Mouse (Mus musculus) cerebellum, adult 2 months (tissue): ENCODE data around the gene Slc8a3. TPM values are rescaled to one million over a fixed set of nuclear protein-coding genes. Genes with fewer than 3 reads are reported as not detected.

ENCODE experiments used
- DNase-seq, 2 experiments: peaks; one replicate each; pipeline ENCODE4 v3.0.0; 2021
- H3K27ac ChIP-seq: fragments of 200-500 bp; 2 replicates; pipeline ENCODE4 v1.5.1; 2012; ENCODE audit warnings: low read length, control low read depth, inconsistent platforms; ENCODE audit not compliant: insufficient read depth
- H3K27me3 ChIP-seq: fragments of 200-500 bp; 2 replicates; pipeline ENCODE4 v1.6.1; 2012; ENCODE audit warnings: inconsistent platforms, mild to moderate bottlenecking, low read length, moderate library complexity; ENCODE audit not compliant: control insufficient read depth, insufficient read depth
- H3K4me1 ChIP-seq: fragments of 200-500 bp; 2 replicates; pipeline ENCODE4 v1.6.1; 2011; ENCODE audit warnings: low read length; ENCODE audit not compliant: control insufficient read depth, insufficient read depth
- H3K4me3 ChIP-seq: fragments of 200-500 bp; replicated peaks from 2 replicates; pipeline ENCODE3; 2011; ENCODE audit warnings: mild to moderate bottlenecking, low read depth, low read length, control low read depth; ENCODE audit not compliant: insufficient read depth
- CTCF ChIP-seq: fragments of 200-500 bp; IDR thresholded peaks from 2 replicates; pipeline ENCODE4 v1.5.1; 2011; ENCODE audit warnings: low read depth, mild to moderate bottlenecking, control low read depth, low read length, moderate library complexity, borderline replicate concordance; ENCODE audit not compliant: insufficient read depth
- POLR2A ChIP-seq: fragments of 200-500 bp; IDR thresholded peaks from 2 replicates; pipeline ENCODE4 v1.6.1; 2011; ENCODE audit warnings: low read length, control low read depth, borderline replicate concordance; ENCODE audit not compliant: insufficient read depth
- WGBS: fragments of 180-500 bp; shearing (Covaris S2); methylation state at CpG from one replicate; pipeline ENCODE4 v1.1.7; 2018; 5-methylcytosine and 5-hydroxymethylcytosine counted together
- polyA plus RNA-seq: library from polyadenylated mRNA; depleted of rRNA; stranded (reverse); fragments of >200 nt; gene quantifications from 2 replicates; pipeline ENCODE4 v1.2.3, GENCODE M21; 2012

Gene Slc8a3
- polyA plus RNA-seq, 1 experiment = 24.2 TPM

DNA sequence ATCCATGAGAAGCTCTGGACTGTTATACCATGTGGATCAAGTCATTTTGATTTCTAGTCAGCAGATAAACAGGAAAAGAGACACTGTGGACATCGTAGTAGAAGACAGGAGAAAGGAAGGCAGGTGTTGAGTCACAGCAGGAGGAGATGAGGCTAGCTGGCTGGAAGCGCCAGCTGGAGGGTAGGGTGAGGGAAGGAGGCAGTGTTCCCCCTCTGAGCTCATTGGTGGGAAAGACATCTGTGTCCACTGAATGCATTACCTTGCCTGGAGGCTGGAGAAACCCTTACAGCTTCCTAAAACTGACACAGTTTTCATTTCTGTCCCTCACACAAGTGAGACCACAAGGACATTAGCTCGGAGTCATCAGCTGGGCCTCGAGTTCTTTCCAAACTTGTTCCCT, 113.6 kb downstream of the Slc8a3 start:
- DNase-seq = no peak
- no peak for TF ChIP-seq POLR2A
- TF ChIP-seq CTCF = no peak
- WGBS = 54% methylated on average over 4 of the region's 4 CpGs

DNA sequence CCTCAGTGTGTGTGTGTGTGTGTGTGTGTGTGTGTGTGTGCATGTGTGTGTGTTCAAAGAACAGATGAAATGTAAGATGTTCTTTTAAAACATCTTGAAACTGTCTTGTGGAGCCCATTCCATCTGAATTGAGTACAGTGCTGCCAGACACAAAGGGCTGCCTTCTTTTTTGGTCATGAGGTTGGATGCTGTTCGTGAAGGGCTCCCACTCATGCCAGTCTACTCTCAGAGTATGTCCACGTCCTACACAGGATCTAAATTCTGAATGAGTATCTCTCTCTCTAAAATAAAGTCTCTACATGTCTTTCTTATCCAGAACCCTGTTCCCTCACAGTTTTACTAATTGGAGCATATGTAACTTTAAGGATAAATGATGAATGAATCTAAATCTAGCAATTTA, 124.4 kb downstream of the Slc8a3 start:
- no peaks in the 10 kb centered on the region for H3K27me3 ChIP-seq
- no peak for DNase-seq
- no peak overlapping the region for H3K4me3 ChIP-seq
- H3K4me1 ChIP-seq = no peaks in the 10 kb centered on the region
- H3K27ac ChIP-seq = no peak overlapping the region
- TF ChIP-seq POLR2A (no peak), CTCF (no peak)
- WGBS = 78% methylated on average over 2 of the region's 2 CpGs

More for the DNA sequence above, 113.6 kb downstream of the Slc8a3 start:
- peaks cover 10% of the 10 kb centered on the region for H3K4me1 ChIP-seq
- H3K4me3 ChIP-seq = no peak overlapping the region
- no peak overlapping the region for H3K27ac ChIP-seq
- no peaks in the 10 kb centered on the region for H3K27me3 ChIP-seq

DNA sequence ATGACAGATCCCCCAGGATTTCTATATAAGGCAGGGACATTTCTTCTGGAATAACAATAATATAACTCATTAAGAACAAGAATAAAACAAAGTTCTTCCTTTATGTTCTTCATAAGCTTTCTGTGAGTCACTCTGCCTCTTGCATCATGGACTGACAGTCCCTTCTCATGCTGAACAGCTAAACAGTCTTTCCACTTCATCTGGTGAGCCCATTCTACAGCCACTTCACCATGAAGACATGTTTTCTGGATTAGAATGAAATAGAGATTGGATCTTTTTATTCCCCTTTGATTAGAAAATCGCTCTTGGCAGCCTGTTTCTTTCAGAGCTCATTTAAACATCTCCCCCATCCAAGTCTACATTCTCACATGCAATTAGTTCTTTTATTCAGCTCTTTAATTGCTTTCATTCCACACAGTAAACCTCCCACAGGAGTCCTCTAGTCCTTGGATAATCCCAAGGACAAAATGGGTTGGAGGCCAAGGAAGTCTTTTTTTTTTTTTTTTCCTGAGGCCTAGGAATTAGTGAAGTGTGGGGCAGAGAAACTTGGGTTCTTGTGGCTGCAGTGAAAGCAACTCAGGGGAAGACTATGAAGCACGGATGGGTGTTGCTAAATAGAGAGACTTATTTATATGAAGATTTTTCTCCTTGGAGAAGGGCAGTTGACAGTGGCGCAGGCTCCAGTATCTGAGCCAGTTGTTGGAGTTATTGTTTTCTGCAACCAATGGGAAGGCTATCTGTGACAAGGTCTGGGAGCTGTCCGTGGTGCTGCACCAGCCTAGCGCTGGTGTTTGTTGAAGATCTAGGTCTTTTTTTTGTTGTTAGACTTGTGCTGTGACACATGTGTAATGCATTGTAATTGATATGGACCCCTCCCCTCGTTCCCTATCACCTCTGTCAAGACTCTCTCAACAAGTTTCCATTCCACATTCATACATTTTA, 127.1 kb downstream of the Slc8a3 start:
- Histone ChIP-seq H3K27ac (no peak overlapping the region), H3K4me3 (no peak overlapping the region), H3K4me1 (no peaks in the 10 kb centered on the region), H3K27me3 (no peaks in the 10 kb centered on the region)
- TF ChIP-seq CTCF (no peak), POLR2A (no peak)
- no peak for DNase-seq
- WGBS = 46% methylated on average over 6 of the region's 6 CpGs

DNA sequence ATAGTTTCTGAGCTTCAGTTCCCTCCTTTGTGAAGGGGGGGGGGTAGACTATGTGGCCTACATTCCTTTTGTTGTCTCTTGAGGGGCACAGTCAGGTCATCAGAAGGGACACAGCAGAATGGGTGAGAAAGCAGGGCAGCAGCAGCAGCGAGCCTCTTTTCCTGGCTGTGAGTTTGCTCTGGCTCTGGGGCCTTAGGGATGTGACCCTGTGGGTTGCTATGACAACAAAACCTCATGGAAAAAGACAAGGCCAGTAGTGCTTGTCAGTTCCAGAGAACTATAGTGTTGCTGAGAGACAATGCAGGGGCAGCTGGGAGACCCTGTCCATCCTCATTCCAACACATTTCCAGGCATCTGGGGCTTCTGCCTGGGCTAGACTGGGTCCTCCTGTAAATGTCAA, 129.8 kb downstream of the Slc8a3 start:
- no peaks in the 10 kb centered on the region for H3K27me3 ChIP-seq
- WGBS = 17% methylated on average over 1 of the region's 1 CpGs
- H3K27ac ChIP-seq = no peak overlapping the region
- H3K4me3 ChIP-seq = no peak overlapping the region
- TF ChIP-seq CTCF = no peak
- TF ChIP-seq POLR2A = no peak
- DNase-seq = no peak
- H3K4me1 ChIP-seq = peaks cover 5% of the 10 kb centered on the region; the same call in 1 of the 2 replicates

DNA sequence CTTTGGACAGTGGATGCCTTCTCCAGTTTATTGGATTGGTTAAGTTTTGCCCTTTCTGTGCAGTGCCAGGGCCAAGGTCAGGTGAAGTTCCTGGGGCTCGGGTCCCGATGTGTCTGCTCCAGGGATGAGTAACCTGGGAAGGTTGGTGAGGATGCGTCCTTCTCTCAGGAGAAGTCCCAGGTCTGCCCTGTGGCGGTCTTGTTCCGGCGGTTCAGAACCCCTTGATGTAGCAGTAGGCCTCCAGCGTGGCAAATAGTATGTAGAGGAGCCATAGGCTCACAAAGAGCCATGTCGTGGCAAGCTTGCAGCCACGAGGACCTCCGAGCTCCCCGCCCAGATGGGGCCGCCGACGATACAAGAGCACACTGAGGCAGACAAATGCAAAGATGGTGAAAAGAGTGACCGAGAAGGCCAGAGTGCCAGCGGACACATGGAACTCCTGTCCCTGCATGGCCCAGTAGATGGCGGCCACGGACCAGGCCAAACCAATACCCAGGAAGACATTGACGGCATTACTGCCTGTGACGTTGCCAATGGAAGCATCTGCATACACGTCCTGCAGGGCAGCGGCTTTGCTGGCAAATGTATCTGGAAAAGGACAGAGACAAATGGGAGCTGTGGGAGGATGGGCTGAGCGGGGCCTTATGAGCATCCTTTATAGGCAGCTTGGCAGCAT, 133.6 kb downstream of the Slc8a3 start:
- peak; percentile 99 for TF ChIP-seq CTCF
- TF ChIP-seq POLR2A = no peak
- Histone ChIP-seq H3K27me3 (no peaks in the 10 kb centered on the region), H3K27ac (no peak overlapping the region), H3K4me1 (peaks cover 5% of the 10 kb centered on the region; the same call in 1 of the 2 replicates), H3K4me3 (peak overlapping the region; percentile 9)
- DNase-seq = peak; percentile 89 to 90
- 26% methylated on average over 23 of the region's 23 CpGs for WGBS

DNA sequence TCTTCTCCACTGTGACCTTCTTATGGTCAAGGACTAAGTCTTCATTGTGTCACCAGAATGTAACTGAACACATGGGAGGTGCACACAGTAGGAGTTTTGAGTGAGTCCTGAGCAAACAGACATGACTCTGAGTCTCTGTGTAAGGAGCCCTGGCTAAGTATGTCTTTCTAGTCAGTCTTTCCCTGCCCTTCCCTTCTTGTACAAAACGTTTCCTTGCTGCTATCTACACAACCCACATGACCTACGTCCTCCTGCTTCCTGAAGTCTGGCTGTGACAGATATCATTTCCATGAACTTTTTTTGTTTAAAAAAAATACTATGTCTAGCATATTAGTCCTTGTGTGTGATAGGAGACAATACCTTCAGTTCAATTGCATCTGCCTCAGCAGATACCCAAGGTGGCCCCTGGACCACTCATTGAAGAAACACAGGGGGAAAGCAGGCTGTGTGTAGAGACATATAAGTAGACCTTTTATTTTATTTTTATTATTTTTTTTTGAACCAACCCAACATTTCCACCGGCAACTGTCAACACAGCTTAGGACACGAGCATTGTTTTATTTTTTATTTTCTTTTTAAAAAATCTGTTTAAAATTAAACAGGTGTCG, 135.4 kb downstream of the Slc8a3 start:
- TF ChIP-seq POLR2A (no peak), CTCF (no peak)
- Histone ChIP-seq H3K4me1 (peaks cover 5% of the 10 kb centered on the region; the same call in 1 of the 2 replicates), H3K4me3 (no peak overlapping the region), H3K27ac (no peak overlapping the region), H3K27me3 (no peaks in the 10 kb centered on the region)
- DNase-seq = no peak
- WGBS = 82% methylated on average over 5 of the region's 5 CpGs

DNA sequence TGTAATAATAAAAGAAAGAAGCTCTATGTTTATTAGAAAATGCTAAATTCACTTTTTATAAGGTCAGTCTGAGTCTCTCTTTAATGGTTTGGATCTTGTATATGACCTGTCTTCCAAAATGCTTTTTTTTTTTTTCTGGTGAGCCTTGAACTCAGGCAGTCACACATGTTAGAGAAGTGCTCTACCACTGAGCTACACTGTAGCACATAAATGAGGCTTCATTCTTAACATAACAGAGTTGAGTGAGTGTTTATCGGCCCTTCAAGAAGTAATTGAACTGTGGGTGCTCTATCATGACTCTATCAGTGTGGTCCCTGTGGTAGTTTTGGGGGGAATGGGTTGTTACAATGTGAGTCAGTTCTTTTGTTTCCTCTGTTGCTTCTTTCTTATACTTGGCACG, 139.0 kb downstream of the Slc8a3 start:
- TF ChIP-seq POLR2A = no peak
- no peak for TF ChIP-seq CTCF
- Histone ChIP-seq H3K4me3 (no peak overlapping the region), H3K4me1 (no peaks in the 10 kb centered on the region), H3K27me3 (no peaks in the 10 kb centered on the region), H3K27ac (no peak overlapping the region)
- no peak for DNase-seq
- 74% methylated on average over 2 of the region's 2 CpGs for WGBS

DNA sequence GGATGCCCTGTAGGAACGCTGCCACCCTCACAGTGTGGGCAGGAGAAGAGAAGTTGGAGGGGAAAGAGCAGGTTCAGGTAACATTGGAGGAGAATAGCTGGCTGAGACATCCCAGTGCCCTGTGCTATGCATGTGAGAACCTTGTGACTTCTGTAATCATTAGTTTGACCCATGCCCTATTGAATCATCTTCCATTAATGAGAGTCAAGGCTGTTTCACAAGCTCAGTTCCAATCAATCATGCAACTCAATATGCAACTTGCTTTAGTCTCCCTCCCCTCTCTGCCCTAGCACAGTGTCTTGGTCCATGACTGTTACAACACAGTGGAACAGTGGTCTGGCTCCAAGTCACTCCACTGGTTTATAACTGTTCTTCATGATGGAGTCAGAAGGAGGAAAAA, 143.3 kb downstream of the Slc8a3 start:
- Histone ChIP-seq H3K4me3 (no peak overlapping the region), H3K4me1 (no peaks in the 10 kb centered on the region; the same call in 1 of the 2 replicates), H3K27me3 (no peaks in the 10 kb centered on the region), H3K27ac (no peak overlapping the region)
- 97% methylated on average over 1 of the region's 1 CpGs for WGBS
- no peak for TF ChIP-seq POLR2A
- TF ChIP-seq CTCF = no peak
- no peak for DNase-seq
